Mouse (Mus musculus): ENCODE measurements around the gene Actb. TPM values are rescaled to one million over a fixed set of nuclear protein-coding genes. Genes with fewer than 3 reads are reported as not detected.
A peak's percentile ranks its signal among the peaks of the same experiment; 100 is the strongest.

The Actb gene
- polyA plus RNA-seq, 1 experiment from 2014 or later, result 22,808 TPM

GRCm38 (mm10) chr5:142904208-142905037, 2.1 kb downstream of the Actb start:
- TF ChIP-seq CTCF (IDR thresholded peaks at IDR 0.05; ENCODE audit: low read depth), result no peak
- H3K27me3 ChIP-seq (replicated peaks; ENCODE audit: control insufficient read depth, insufficient read depth, low read length), result no peaks in the 10 kb centered on the region
- peak overlapping the region; percentile 100 for H3K27ac ChIP-seq (ENCODE audit: low read depth, low read length)
- WGBS, result 40% methylated on average over 19 of the region's 19 CpGs
- no peaks in the 10 kb centered on the region for H3K9me3 ChIP-seq (ENCODE audit: control insufficient read depth)
- peak overlapping the region; percentile 100 for H3K9ac ChIP-seq (ENCODE audit: low read depth, low read length)
- H3K4me1 ChIP-seq (replicated peaks; ENCODE audit: control insufficient read depth, insufficient read depth, low read length), result peaks cover 20% of the 10 kb centered on the region
- H3K4me3 ChIP-seq (ENCODE audit: low read depth, low read length), result peak overlapping the region; percentile 100
- peaks cover 62% of the 10 kb centered on the region for H3K36me3 ChIP-seq (ENCODE audit: control insufficient read depth, insufficient read depth)
- ATAC-seq, result no peak
- peak overlapping the region; percentile 80 for H3K4me2 ChIP-seq (replicated peaks; ENCODE audit: low read depth)

DNA sequence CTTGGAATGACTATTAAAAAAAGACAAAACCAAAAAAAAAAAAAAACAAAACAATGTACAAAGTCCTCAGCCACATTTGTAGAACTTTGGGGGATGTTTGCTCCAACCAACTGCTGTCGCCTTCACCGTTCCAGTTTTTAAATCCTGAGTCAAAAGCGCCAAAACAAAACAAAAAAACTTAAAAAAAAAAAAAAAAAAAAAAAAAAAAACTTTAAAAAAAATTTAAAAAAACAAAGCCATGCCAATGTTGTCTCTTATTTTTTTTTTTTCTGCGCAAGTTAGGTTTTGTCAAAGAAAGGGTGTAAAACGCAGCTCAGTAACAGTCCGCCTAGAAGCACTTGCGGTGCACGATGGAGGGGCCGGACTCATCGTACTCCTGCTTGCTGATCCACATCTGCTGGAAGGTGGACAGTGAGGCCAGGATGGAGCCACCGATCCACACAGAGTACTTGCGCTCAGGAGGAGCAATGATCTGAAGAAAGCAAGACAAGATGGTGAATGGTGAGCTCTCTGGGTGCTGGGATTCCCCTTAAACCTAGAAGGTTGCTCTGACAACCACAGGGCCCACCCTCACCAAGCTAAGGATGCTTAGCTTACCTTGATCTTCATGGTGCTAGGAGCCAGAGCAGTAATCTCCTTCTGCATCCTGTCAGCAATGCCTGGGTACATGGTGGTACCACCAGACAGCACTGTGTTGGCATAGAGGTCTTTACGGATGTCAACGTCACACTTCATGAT, 2.9 kb downstream of the Actb start:
- no peaks in the 10 kb centered on the region for H3K27me3 ChIP-seq (replicated peaks; ENCODE audit: control insufficient read depth, insufficient read depth, low read length)
- H3K27ac ChIP-seq (ENCODE audit: low read depth, low read length), result peak overlapping the region; percentile 100
- no peak for ATAC-seq
- H3K4me1 ChIP-seq (replicated peaks; ENCODE audit: control insufficient read depth, insufficient read depth, low read length), result peaks cover 12% of the 10 kb centered on the region
- no peaks in the 10 kb centered on the region for H3K9me3 ChIP-seq (ENCODE audit: control insufficient read depth)
- peak overlapping the region; percentile 100 for H3K9ac ChIP-seq (ENCODE audit: low read depth, low read length)
- peak overlapping the region; percentile 80 for H3K4me2 ChIP-seq (replicated peaks; ENCODE audit: low read depth)
- H3K4me3 ChIP-seq (ENCODE audit: low read depth, low read length), result peak overlapping the region; percentile 100
- TF ChIP-seq CTCF (IDR thresholded peaks at IDR 0.05; ENCODE audit: low read depth), result no peak
- H3K36me3 ChIP-seq (ENCODE audit: control insufficient read depth, insufficient read depth), result peaks cover 69% of the 10 kb centered on the region
- WGBS, result 53% methylated on average over 14 of the region's 14 CpGs

GRCm38 (mm10) chr5:142902506-142903314, 3.8 kb downstream of the Actb start:
- peaks cover 69% of the 10 kb centered on the region for H3K36me3 ChIP-seq (ENCODE audit: control insufficient read depth, insufficient read depth)
- H3K4me3 ChIP-seq (ENCODE audit: low read depth, low read length), result peak overlapping the region; percentile 7; the same call in 1 of the 2 replicates
- peak; percentile 4; the same call in 1 of the 2 replicates for ATAC-seq
- 0 out of 2 replicates have a peak, but pooled peaks cover 6% of the 10 kb centered on the region for H3K4me1 ChIP-seq (replicated peaks; ENCODE audit: control insufficient read depth, insufficient read depth, low read length)
- peak overlapping the region; percentile 84 for H3K27ac ChIP-seq (ENCODE audit: low read depth, low read length)
- no peaks in the 10 kb centered on the region for H3K9me3 ChIP-seq (ENCODE audit: control insufficient read depth)
- WGBS, result 43% methylated on average over 5 of the region's 5 CpGs
- peak overlapping the region; percentile 80 for H3K4me2 ChIP-seq (replicated peaks; ENCODE audit: low read depth)
- no peaks in the 10 kb centered on the region for H3K27me3 ChIP-seq (replicated peaks; ENCODE audit: control insufficient read depth, insufficient read depth, low read length)
- peak overlapping the region; percentile 31; the same call in 1 of the 2 replicates for H3K9ac ChIP-seq (ENCODE audit: low read depth, low read length)
- no peak for TF ChIP-seq CTCF (IDR thresholded peaks at IDR 0.05; ENCODE audit: low read depth)

DNA sequence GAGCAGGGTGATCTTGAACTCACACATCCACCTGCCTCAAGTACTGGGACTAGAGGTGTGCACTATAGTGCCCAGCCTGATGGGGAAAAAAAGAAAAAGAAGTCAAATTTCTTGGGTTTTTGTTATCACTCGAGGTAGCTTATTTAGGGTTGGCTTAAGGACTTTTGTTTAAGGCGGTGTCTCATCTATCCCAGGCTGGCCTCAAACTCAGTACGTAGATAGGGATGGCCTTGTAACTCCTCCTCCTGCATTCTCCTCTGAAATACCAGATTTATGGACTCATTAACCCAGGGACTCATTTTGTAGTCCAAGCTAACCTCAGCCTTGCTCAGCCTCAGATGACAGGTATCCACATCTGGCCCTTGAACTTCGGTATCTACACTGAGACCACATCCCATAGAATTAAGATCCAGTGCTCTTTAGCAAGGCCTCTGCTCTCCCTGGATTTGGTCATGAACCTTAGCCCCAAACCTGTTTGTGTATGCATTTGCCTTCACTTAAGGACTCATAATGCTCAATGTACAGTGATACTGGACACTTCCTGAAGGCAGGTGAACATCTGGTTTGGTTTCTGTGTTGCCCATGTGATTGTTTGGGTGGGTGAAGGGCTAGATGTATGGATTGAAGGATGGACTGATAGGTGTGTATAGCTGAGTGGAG, 4.6 kb downstream of the Actb start:
- TF ChIP-seq CTCF (IDR thresholded peaks at IDR 0.05; ENCODE audit: low read depth), result no peak

GRCm38 (mm10) chr5:142901355-142901802, 5.2 kb downstream of the Actb start:
- WGBS, result 73% methylated on average over 7 of the region's 7 CpGs
- Histone ChIP-seq H3K4me1 (replicated peaks; ENCODE audit: control insufficient read depth, insufficient read depth, low read length) (no peaks in the 10 kb centered on the region), H3K9me3 (ENCODE audit: control insufficient read depth) (no peaks in the 10 kb centered on the region), H3K27me3 (replicated peaks; ENCODE audit: control insufficient read depth, insufficient read depth, low read length) (no peaks in the 10 kb centered on the region), H3K36me3 (ENCODE audit: control insufficient read depth, insufficient read depth) (peaks cover 68% of the 10 kb centered on the region), H3K4me2 (replicated peaks; ENCODE audit: low read depth) (no peak overlapping the region), H3K27ac (ENCODE audit: low read depth, low read length) (peak overlapping the region; percentile 10; the same call in 1 of the 2 replicates), H3K9ac (ENCODE audit: low read depth, low read length) (no peak overlapping the region), H3K4me3 (ENCODE audit: low read depth, low read length) (no peak overlapping the region)
- TF ChIP-seq CTCF (IDR thresholded peaks at IDR 0.05; ENCODE audit: low read depth), result no peak
- ATAC-seq, result no peak

More for the DNA sequence above, 4.6 kb downstream of the Actb start:
- Histone ChIP-seq H3K4me3 (ENCODE audit: low read depth, low read length) (no peak overlapping the region), H3K4me1 (replicated peaks; ENCODE audit: control insufficient read depth, insufficient read depth, low read length) (0 out of 2 replicates have a peak, but pooled peaks cover 2% of the 10 kb centered on the region), H3K36me3 (ENCODE audit: control insufficient read depth, insufficient read depth) (peaks cover 69% of the 10 kb centered on the region), H3K4me2 (replicated peaks; ENCODE audit: low read depth) (no peak overlapping the region), H3K27me3 (replicated peaks; ENCODE audit: control insufficient read depth, insufficient read depth, low read length) (no peaks in the 10 kb centered on the region), H3K27ac (ENCODE audit: low read depth, low read length) (peak overlapping the region; percentile 84; the same call in 1 of the 2 replicates), H3K9me3 (ENCODE audit: control insufficient read depth) (no peaks in the 10 kb centered on the region), H3K9ac (ENCODE audit: low read depth, low read length) (no peak overlapping the region)
- peak; percentile 3; the same call in 1 of the 2 replicates for ATAC-seq
- 21% methylated on average over 4 of the region's 4 CpGs for WGBS

Measured in intestine, postnatal 0 days (tissue).